Mouse (Mus musculus): ENCODE results near the gene Olfr1394. TPM values are rescaled to one million over a fixed set of nuclear protein-coding genes. Genes with fewer than 3 reads are reported as not detected.

Olfr1394 gene
- polyA plus RNA-seq (2015; fragmentation: Nextera tagmentation; extraction: Ambion mirVana): not detected in 2 replicates

- no peak for ATAC-seq (ENCODE audit: insufficient read depth)
- WGBS (ENCODE audit: insufficient replicate concordance): 48% methylated on average over 1 of the region's 1 CpGs
- Histone ChIP-seq H3K4me1 (replicated peaks) (no peaks in the 10 kb centered on the region), H3K4me2 (no peak within 1 kb of the TSS), H3K27me3 (no peaks in the 10 kb centered on the region), H3K9me3 (replicated peaks) (no peaks in the 10 kb centered on the region), H3K27ac (replicated peaks) (no peak within 1 kb of the TSS), H3K36me3 (replicated peaks) (no peaks in the 10 kb centered on the region), H3K9ac (no peak within 1 kb of the TSS), H3K4me3 (replicated peaks) (no peak within 1 kb of the TSS)
Observed at GRCm38 (mm10) chr11:49154077-49154476, at the start of gene Olfr1394. TSS of gene Olfr1394 (plus strand) at chr11:49154377.

- H3K9ac ChIP-seq: no peak overlapping the region
- H3K4me1 ChIP-seq (replicated peaks): peaks cover 28% of the 10 kb centered on the region
- H3K4me2 ChIP-seq: no peak overlapping the region
- H3K9me3 ChIP-seq (replicated peaks): no peaks in the 10 kb centered on the region
- no peak for ATAC-seq (ENCODE audit: insufficient read depth)
- H3K27me3 ChIP-seq: no peaks in the 10 kb centered on the region
- 61% methylated on average over 1 of the region's 1 CpGs for WGBS (ENCODE audit: insufficient replicate concordance)
- H3K27ac ChIP-seq (replicated peaks): no peak overlapping the region
- H3K4me3 ChIP-seq (replicated peaks): no peak overlapping the region
- H3K36me3 ChIP-seq (replicated peaks): no peaks in the 10 kb centered on the region
Observed at GRCm38 (mm10) chr11:49105752-49106151, 48.4 kb upstream of the Olfr1394 start.

- Histone ChIP-seq H3K27me3 (no peaks in the 10 kb centered on the region), H3K4me2 (no peak overlapping the region), H3K4me1 (replicated peaks) (peaks cover 13% of the 10 kb centered on the region), H3K27ac (replicated peaks) (no peak overlapping the region), H3K9me3 (replicated peaks) (no peaks in the 10 kb centered on the region), H3K36me3 (replicated peaks) (no peaks in the 10 kb centered on the region), H3K4me3 (replicated peaks) (no peak overlapping the region), H3K9ac (no peak overlapping the region)
- no peak for ATAC-seq (ENCODE audit: insufficient read depth)
- WGBS (ENCODE audit: insufficient replicate concordance): 60% methylated on average over 10 of the region's 10 CpGs
Observed at GRCm38 (mm10) chr11:49107650-49108537, 46.3 kb upstream of the Olfr1394 start.

- Histone ChIP-seq H3K27me3 (no peaks in the 10 kb centered on the region), H3K27ac (replicated peaks) (no peak overlapping the region), H3K36me3 (replicated peaks) (no peaks in the 10 kb centered on the region), H3K9me3 (replicated peaks) (no peaks in the 10 kb centered on the region), H3K4me3 (replicated peaks) (no peak overlapping the region), H3K4me2 (no peak overlapping the region), H3K4me1 (replicated peaks) (peaks cover 5% of the 10 kb centered on the region), H3K9ac (no peak overlapping the region)
- ATAC-seq (ENCODE audit: insufficient read depth): no peak
- WGBS (ENCODE audit: insufficient replicate concordance): 35% methylated on average over 1 of the region's 1 CpGs
Observed at GRCm38 (mm10) chr11:49108833-49109232, 45.3 kb upstream of the Olfr1394 start.

- no peak for ATAC-seq (ENCODE audit: insufficient read depth)
- no peaks in the 10 kb centered on the region for H3K27me3 ChIP-seq
- no peak overlapping the region for H3K9ac ChIP-seq
- no peaks in the 10 kb centered on the region for H3K4me1 ChIP-seq (replicated peaks)
- no peak overlapping the region for H3K27ac ChIP-seq (replicated peaks)
- H3K4me3 ChIP-seq (replicated peaks): no peak overlapping the region
- H3K9me3 ChIP-seq (replicated peaks): no peaks in the 10 kb centered on the region
- 28% methylated on average over 1 of the region's 1 CpGs for WGBS (ENCODE audit: insufficient replicate concordance)
- no peaks in the 10 kb centered on the region for H3K36me3 ChIP-seq (replicated peaks)
- H3K4me2 ChIP-seq: no peak overlapping the region
Observed at GRCm38 (mm10) chr11:49111000-49111399, 43.2 kb upstream of the Olfr1394 start.

GRCm38 (mm10) chr11:49112624-49113219 is 41.5 kb upstream of the Olfr1394 start:
- Histone ChIP-seq H3K4me1 (replicated peaks) (no peaks in the 10 kb centered on the region), H3K27ac (replicated peaks) (no peak overlapping the region), H3K9ac (no peak overlapping the region), H3K9me3 (replicated peaks) (no peaks in the 10 kb centered on the region), H3K36me3 (replicated peaks) (no peaks in the 10 kb centered on the region), H3K4me3 (replicated peaks) (no peak overlapping the region), H3K27me3 (no peaks in the 10 kb centered on the region), H3K4me2 (no peak overlapping the region)
- ATAC-seq (ENCODE audit: insufficient read depth): no peak
- 70% methylated on average over 6 of the region's 6 CpGs for WGBS (ENCODE audit: insufficient replicate concordance)

- 11% methylated on average over 2 of the region's 2 CpGs for WGBS (ENCODE audit: insufficient replicate concordance)
- ATAC-seq (ENCODE audit: insufficient read depth): no peak
Observed at GRCm38 (mm10) chr11:49114158-49114557, 40.0 kb upstream of the Olfr1394 start.

GRCm38 (mm10) chr11:49114774-49115173 is 39.4 kb upstream of the Olfr1394 start, which contains the start of gene Olfr1396:
TSS of gene Olfr1396 (minus strand) at chr11:49114874.
- Histone ChIP-seq H3K36me3 (replicated peaks) (no peaks in the 10 kb centered on the region), H3K9ac (no peak within 1 kb of the TSS), H3K27ac (replicated peaks) (no peak within 1 kb of the TSS), H3K9me3 (replicated peaks) (no peaks in the 10 kb centered on the region), H3K4me3 (replicated peaks) (no peak within 1 kb of the TSS), H3K4me2 (no peak within 1 kb of the TSS), H3K4me1 (replicated peaks) (no peaks in the 10 kb centered on the region), H3K27me3 (no peaks in the 10 kb centered on the region)
- ATAC-seq (ENCODE audit: insufficient read depth): no peak

More at GRCm38 (mm10) chr11:49114158-49114557, 40.0 kb upstream of the Olfr1394 start:
- no peak overlapping the region for H3K4me3 ChIP-seq (replicated peaks)
- H3K27ac ChIP-seq (replicated peaks): no peak overlapping the region
- H3K4me1 ChIP-seq (replicated peaks): no peaks in the 10 kb centered on the region
- no peak overlapping the region for H3K9ac ChIP-seq
- H3K36me3 ChIP-seq (replicated peaks): no peaks in the 10 kb centered on the region
- H3K4me2 ChIP-seq: no peak overlapping the region
- no peaks in the 10 kb centered on the region for H3K9me3 ChIP-seq (replicated peaks)
- no peaks in the 10 kb centered on the region for H3K27me3 ChIP-seq

GRCm38 (mm10) chr11:49119635-49120034 is 34.5 kb upstream of the Olfr1394 start:
- no peak overlapping the region for H3K27ac ChIP-seq (replicated peaks)
- H3K4me3 ChIP-seq (replicated peaks): no peak overlapping the region
- H3K27me3 ChIP-seq: no peaks in the 10 kb centered on the region
- ATAC-seq (ENCODE audit: insufficient read depth): no peak
- no peaks in the 10 kb centered on the region for H3K9me3 ChIP-seq (replicated peaks)
- H3K4me2 ChIP-seq: no peak overlapping the region
- WGBS (ENCODE audit: insufficient replicate concordance): 63% methylated on average over 3 of the region's 3 CpGs
- H3K9ac ChIP-seq: no peak overlapping the region
- H3K36me3 ChIP-seq (replicated peaks): no peaks in the 10 kb centered on the region
- 0 out of 2 replicates have a peak, but pooled peaks cover 1% of the 10 kb centered on the region for H3K4me1 ChIP-seq (replicated peaks)

- peak; percentile 64 for ATAC-seq (ENCODE audit: insufficient read depth)
Observed at GRCm38 (mm10) chr11:49124169-49124568, 30.0 kb upstream of the Olfr1394 start.

GRCm38 (mm10) chr11:49141974-49142373 is 12.2 kb upstream of the Olfr1394 start, which contains the start of gene Olfr1395:
TSS of gene Olfr1395 (plus strand) at chr11:49142274.
- no peak for ATAC-seq (ENCODE audit: insufficient read depth)
- 71% methylated on average over 6 of the region's 6 CpGs for WGBS (ENCODE audit: insufficient replicate concordance)
- Histone ChIP-seq H3K4me2 (no peak within 1 kb of the TSS), H3K9me3 (replicated peaks) (no peaks in the 10 kb centered on the region), H3K4me1 (replicated peaks) (no peaks in the 10 kb centered on the region), H3K4me3 (replicated peaks) (no peak within 1 kb of the TSS), H3K27ac (replicated peaks) (no peak within 1 kb of the TSS), H3K9ac (no peak within 1 kb of the TSS), H3K27me3 (no peaks in the 10 kb centered on the region), H3K36me3 (replicated peaks) (no peaks in the 10 kb centered on the region)

More at GRCm38 (mm10) chr11:49124169-49124568, 30.0 kb upstream of the Olfr1394 start:
- Histone ChIP-seq H3K27me3 (no peaks in the 10 kb centered on the region), H3K9me3 (replicated peaks) (no peaks in the 10 kb centered on the region), H3K27ac (replicated peaks) (no peak overlapping the region), H3K4me2 (no peak overlapping the region), H3K9ac (no peak overlapping the region), H3K4me1 (replicated peaks) (peaks cover 3% of the 10 kb centered on the region; the same call in 1 of the 2 replicates), H3K4me3 (replicated peaks) (no peak overlapping the region), H3K36me3 (replicated peaks) (no peaks in the 10 kb centered on the region)
- WGBS (ENCODE audit: insufficient replicate concordance): 75% methylated on average over 2 of the region's 2 CpGs

All from liver, embryonic 15.5 days (tissue).